Mouse (Mus musculus) kidney, postnatal 0 days (tissue): ENCODE data around the gene Gm20388. TPM values are rescaled to one million over a fixed set of nuclear protein-coding genes. Genes with fewer than 3 reads are reported as not detected.

ENCODE experiments used
- ATAC-seq: fragments of 200-750 bp; cut with Nextera tagmentation; replicated peaks from 2 replicates; pipeline ENCODE4 v1.8.0; 2017; ENCODE audit warnings: low read depth, moderate number of reproducible peaks, moderate TSS enrichment, moderate library complexity; ENCODE audit not compliant: low FRiP score
- DNase-seq: peaks from one replicate; pipeline ENCODE4 v3.0.0-alpha.2; 2016; ENCODE audit warnings: low spot score
- H3K27ac ChIP-seq: fragments of 300-500 bp; sonication (generic); 2 replicates; pipeline ENCODE4 v1.5.1; 2014; ENCODE audit warnings: mild to moderate bottlenecking
- H3K27me3 ChIP-seq: fragments of 300-500 bp; sonication (generic); 2 replicates; pipeline ENCODE4 v1.6.1; 2014; ENCODE audit warnings: low read length, mixed read lengths; ENCODE audit not compliant: insufficient read depth
- H3K36me3 ChIP-seq: fragments of 300-500 bp; sonication (generic); 2 replicates; pipeline ENCODE4 v1.6.1; 2014; ENCODE audit warnings: low read length, mixed read lengths; ENCODE audit not compliant: insufficient read depth
- H3K4me1 ChIP-seq: fragments of 300-500 bp; sonication (generic); replicated peaks from 2 replicates; pipeline ENCODE4 v1.6.1; 2014; ENCODE audit warnings: antibody characterized with exemption, low read length, mixed read lengths; ENCODE audit not compliant: insufficient read depth
- H3K4me2 ChIP-seq: fragments of 300-500 bp; sonication (generic); 2 replicates; pipeline ENCODE4 v1.6.1; 2014; ENCODE audit warnings: mild to moderate bottlenecking, low read length, moderate library complexity, mixed read lengths
- H3K4me3 ChIP-seq: fragments of 300-500 bp; sonication (generic); replicated peaks from 2 replicates; pipeline ENCODE4 v1.5.1; 2014; ENCODE audit warnings: low read depth, low read length
- H3K9ac ChIP-seq: fragments of 300-500 bp; sonication (generic); 2 replicates; pipeline ENCODE4 v1.6.1; 2014; ENCODE audit warnings: low read depth, low read length
- H3K9me3 ChIP-seq: fragments of 300-500 bp; sonication (generic); replicated peaks from 2 replicates; pipeline ENCODE4 v1.6.1; 2016; ENCODE audit warnings: low read length, inconsistent platforms, mixed read lengths
- CTCF ChIP-seq: IDR thresholded peaks from 2 replicates; pipeline ENCODE4 v1.5.1; 2016; ENCODE audit warnings: antibody characterized with exemption, low read depth, mild to moderate bottlenecking, moderate library complexity
- WGBS: fragments of 180-500 bp; shearing (Covaris S2); extraction: QIAGEN DNeasy Blood & Tissue Kit; methylation state at CpG from one replicate; pipeline ENCODE4 v1.1.7; 2014; 5-methylcytosine and 5-hydroxymethylcytosine counted together
- polyA plus RNA-seq: library from polyadenylated mRNA; unstranded; fragments of >200 nt; fragmentation: Nextera tagmentation; extraction: Ambion mirVana; gene quantifications from 2 replicates; pipeline ENCODE4 v1.2.1, GENCODE M21; 2015

The Gm20388 gene
- polyA plus RNA-seq, 1 experiment from 2014 or later, result not detected

GRCm38 (mm10) chr8:124370422-124371183, 4460.0 kb downstream of the Gm20388 start:
- no peaks in the 10 kb centered on the region for H3K36me3 ChIP-seq
- H3K9me3 ChIP-seq, result no peaks in the 10 kb centered on the region
- H3K4me3 ChIP-seq, result no peak overlapping the region
- H3K4me1 ChIP-seq, result no peaks in the 10 kb centered on the region
- H3K27ac ChIP-seq, result no peak overlapping the region
- H3K27me3 ChIP-seq, result no peaks in the 10 kb centered on the region
- H3K4me2 ChIP-seq, result no peak overlapping the region
- no peak for DNase-seq
- 76% methylated on average over 17 of the region's 17 CpGs for WGBS
- H3K9ac ChIP-seq, result no peak overlapping the region
- no peak for ATAC-seq
- TF ChIP-seq CTCF, result no peak

DNA sequence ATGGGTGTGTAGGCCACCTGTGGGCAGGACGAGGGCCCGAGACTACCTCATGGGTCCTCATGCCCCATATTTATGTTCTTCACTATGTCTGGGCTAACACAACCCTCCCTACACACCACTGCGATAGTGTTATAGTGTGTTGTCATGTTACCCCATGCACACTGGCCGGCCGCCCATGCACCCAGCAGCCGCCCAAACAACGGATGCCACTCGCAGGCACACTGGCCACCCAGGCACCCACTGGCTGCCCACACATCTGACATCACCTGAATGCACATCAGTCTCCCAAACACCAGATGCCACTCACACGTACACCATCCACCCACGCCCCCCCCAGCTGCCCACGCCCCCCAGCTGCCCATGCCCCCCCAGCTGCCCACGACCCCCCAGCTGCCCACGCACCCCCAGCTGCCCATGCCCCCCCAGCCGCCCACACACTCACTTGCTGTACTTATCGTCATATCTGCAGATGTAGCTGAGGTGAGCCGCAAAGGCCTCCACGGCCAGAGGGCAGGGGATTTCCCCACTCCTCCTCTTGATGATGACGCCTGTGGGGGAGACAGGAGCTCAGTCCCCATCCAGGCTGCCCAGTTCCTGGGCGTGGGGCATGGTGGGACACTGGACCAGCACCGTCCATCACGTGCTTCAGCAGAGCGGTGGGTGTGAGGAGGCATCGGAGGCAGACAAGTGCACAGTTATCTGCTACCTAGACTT, 4460.9 kb downstream of the Gm20388 start:
- Histone ChIP-seq H3K9ac (no peak overlapping the region), H3K27me3 (no peaks in the 10 kb centered on the region), H3K36me3 (no peaks in the 10 kb centered on the region), H3K27ac (no peak overlapping the region), H3K4me3 (no peak overlapping the region), H3K4me1 (no peaks in the 10 kb centered on the region), H3K4me2 (no peak overlapping the region), H3K9me3 (no peaks in the 10 kb centered on the region)
- no peak for TF ChIP-seq CTCF
- no peak for DNase-seq
- ATAC-seq, result no peak
- 82% methylated on average over 23 of the region's 23 CpGs for WGBS

DNA sequence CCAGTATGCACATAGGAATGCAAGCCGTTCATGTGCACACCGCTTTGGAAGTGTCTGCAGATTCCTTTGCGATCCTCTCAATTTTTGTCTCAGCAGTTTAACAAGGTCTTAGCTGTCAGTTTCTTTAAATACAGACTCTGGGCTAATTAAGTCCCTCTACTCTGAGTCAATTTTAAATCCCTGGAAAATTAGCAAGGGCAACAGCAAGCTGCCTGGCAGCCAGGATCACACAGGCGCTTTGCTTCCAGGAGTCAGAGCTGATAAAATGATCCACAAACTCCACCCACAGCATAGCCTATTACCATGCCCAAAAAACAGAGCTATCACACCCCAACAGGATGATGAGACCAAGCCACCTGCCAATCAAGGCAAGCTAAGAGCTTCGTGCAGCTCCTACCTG, 4463.1 kb downstream of the Gm20388 start:
- WGBS, result 91% methylated on average over 5 of the region's 5 CpGs
- Histone ChIP-seq H3K36me3 (no peaks in the 10 kb centered on the region), H3K27ac (no peak overlapping the region), H3K9me3 (no peaks in the 10 kb centered on the region), H3K9ac (no peak overlapping the region), H3K4me3 (no peak overlapping the region), H3K4me1 (no peaks in the 10 kb centered on the region), H3K27me3 (no peaks in the 10 kb centered on the region), H3K4me2 (no peak overlapping the region)
- no peak for ATAC-seq
- TF ChIP-seq CTCF, result no peak
- no peak for DNase-seq

DNA sequence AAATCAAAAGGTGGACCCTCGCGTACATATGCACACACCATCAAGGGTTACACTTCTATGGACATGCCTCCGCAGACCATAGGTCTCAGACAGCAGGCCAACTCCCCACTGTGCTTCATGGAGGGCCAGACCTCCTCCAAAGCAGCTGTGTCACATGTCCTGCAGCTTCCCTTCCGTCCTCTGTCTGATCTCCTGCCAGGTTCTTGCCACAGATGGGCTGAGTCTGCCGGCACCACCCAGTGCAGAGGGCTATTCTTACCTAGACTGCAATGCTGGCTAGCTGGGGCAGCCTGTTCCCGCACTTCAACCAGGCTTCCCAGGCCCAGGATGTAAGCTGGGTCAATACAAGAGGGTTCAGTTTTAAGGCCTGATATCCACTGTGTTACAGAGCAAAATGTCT, 4464.5 kb downstream of the Gm20388 start:
- 70% methylated on average over 6 of the region's 6 CpGs for WGBS
- DNase-seq (no peak), ATAC-seq (no peak)
- Histone ChIP-seq H3K4me1 (no peaks in the 10 kb centered on the region), H3K27me3 (no peaks in the 10 kb centered on the region), H3K4me3 (no peak overlapping the region), H3K4me2 (no peak overlapping the region), H3K9ac (no peak overlapping the region), H3K9me3 (no peaks in the 10 kb centered on the region), H3K27ac (no peak overlapping the region), H3K36me3 (no peaks in the 10 kb centered on the region)
- no peak for TF ChIP-seq CTCF

GRCm38 (mm10) chr8:124375727-124376126, 4465.1 kb downstream of the Gm20388 start:
- H3K4me3 ChIP-seq, result no peak overlapping the region
- no peaks in the 10 kb centered on the region for H3K4me1 ChIP-seq
- no peaks in the 10 kb centered on the region for H3K27me3 ChIP-seq
- no peak overlapping the region for H3K4me2 ChIP-seq
- no peak overlapping the region for H3K27ac ChIP-seq
- no peaks in the 10 kb centered on the region for H3K36me3 ChIP-seq
- WGBS, result 78% methylated on average over 9 of the region's 9 CpGs
- H3K9ac ChIP-seq, result no peak overlapping the region
- ATAC-seq (no peak), DNase-seq (no peak)
- TF ChIP-seq CTCF, result no peak
- no peaks in the 10 kb centered on the region for H3K9me3 ChIP-seq

DNA sequence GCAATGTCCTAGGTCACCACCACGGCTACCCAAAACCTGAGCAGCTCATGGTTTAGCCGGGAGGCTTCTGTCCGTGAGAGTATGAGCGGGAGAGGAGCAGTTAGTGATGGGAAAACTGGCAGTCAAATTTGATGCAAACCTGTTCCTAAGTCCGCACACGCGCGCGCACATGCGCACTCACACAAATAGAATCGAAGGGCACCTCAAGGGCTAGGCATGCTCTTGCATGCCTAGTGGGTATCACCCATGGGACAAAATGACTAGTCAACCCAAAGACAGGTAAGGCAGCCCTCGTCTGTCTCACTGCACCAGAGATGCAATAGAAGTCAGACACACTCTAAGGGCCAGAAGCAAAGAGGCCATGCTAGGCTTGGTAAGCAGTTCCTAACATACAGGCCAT, 4465.8 kb downstream of the Gm20388 start:
- no peaks in the 10 kb centered on the region for H3K9me3 ChIP-seq
- no peak for ATAC-seq
- no peaks in the 10 kb centered on the region for H3K27me3 ChIP-seq
- no peak overlapping the region for H3K4me2 ChIP-seq
- 92% methylated on average over 12 of the region's 12 CpGs for WGBS
- no peak for TF ChIP-seq CTCF
- no peak overlapping the region for H3K9ac ChIP-seq
- H3K36me3 ChIP-seq, result no peaks in the 10 kb centered on the region
- H3K4me1 ChIP-seq, result no peaks in the 10 kb centered on the region
- no peak for DNase-seq
- H3K4me3 ChIP-seq, result no peak overlapping the region
- no peak overlapping the region for H3K27ac ChIP-seq
